Mouse (Mus musculus) liver, embryonic 16.5 days (tissue): Measurements from ENCODE around the gene Hvcn1. TPM values are rescaled to one million over a fixed set of nuclear protein-coding genes. Genes with fewer than 3 reads are reported as not detected.

Experiments used
- ATAC-seq: fragments of 200-750 bp; cut with Nextera tagmentation; 2 replicates; pipeline ENCODE4 v1.8.0; 2017; ENCODE audit warnings: low read depth, mild to moderate bottlenecking, moderate number of reproducible peaks, moderate library complexity
- H3K27ac ChIP-seq: fragments of 300-500 bp; sonication (generic); 2 replicates; pipeline ENCODE4 v1.5.1; 2014; ENCODE audit warnings: mild to moderate bottlenecking, low read length
- H3K27me3 ChIP-seq: fragments of 300-500 bp; sonication (generic); 2 replicates; pipeline ENCODE4 v1.6.1; 2014; ENCODE audit warnings: low read depth, low read length, mixed read lengths; ENCODE audit not compliant: control insufficient read depth, insufficient read depth
- H3K36me3 ChIP-seq: fragments of 300-500 bp; sonication (generic); 2 replicates; pipeline ENCODE4 v1.6.1; 2014; ENCODE audit warnings: mild to moderate bottlenecking; ENCODE audit not compliant: control insufficient read depth, insufficient read depth
- H3K4me1 ChIP-seq: fragments of 300-500 bp; sonication (generic); 2 replicates; pipeline ENCODE4 v1.6.1; 2014; ENCODE audit warnings: low read depth, low read length, mixed read lengths; ENCODE audit not compliant: control insufficient read depth
- H3K4me2 ChIP-seq: fragments of 300-500 bp; sonication (generic); 2 replicates; pipeline ENCODE4 v1.6.1; 2014; ENCODE audit warnings: low read depth, low read length, mixed read lengths
- H3K4me3 ChIP-seq: fragments of 300-500 bp; sonication (generic); 2 replicates; pipeline ENCODE4 v1.5.1; 2014; ENCODE audit warnings: low read depth, mild to moderate bottlenecking, low read length
- H3K9ac ChIP-seq: fragments of 300-500 bp; sonication (generic); 2 replicates; pipeline ENCODE4 v1.6.1; 2014; ENCODE audit warnings: low read depth, low read length
- H3K9me3 ChIP-seq: fragments of 300-500 bp; sonication (generic); replicated peaks from 2 replicates; pipeline ENCODE4 v1.6.1; 2016; ENCODE audit warnings: low read length; ENCODE audit not compliant: control insufficient read depth
- WGBS: fragments of 180-500 bp; shearing (Covaris S2); extraction: QIAGEN DNeasy Blood & Tissue Kit; methylation state at CpG from one replicate; pipeline ENCODE4 v1.1.7; 2014; ENCODE audit not compliant: insufficient replicate concordance; 5-methylcytosine and 5-hydroxymethylcytosine counted together
- polyA plus RNA-seq: library from polyadenylated mRNA; unstranded; fragments of >200 nt; fragmentation: Nextera tagmentation; extraction: Ambion mirVana; gene quantifications from 2 replicates; pipeline ENCODE4 v1.2.1, GENCODE M21; 2015

Hvcn1 gene
- polyA plus RNA-seq, 1 experiment from 2014 or later: 6.0 TPM

DNA sequence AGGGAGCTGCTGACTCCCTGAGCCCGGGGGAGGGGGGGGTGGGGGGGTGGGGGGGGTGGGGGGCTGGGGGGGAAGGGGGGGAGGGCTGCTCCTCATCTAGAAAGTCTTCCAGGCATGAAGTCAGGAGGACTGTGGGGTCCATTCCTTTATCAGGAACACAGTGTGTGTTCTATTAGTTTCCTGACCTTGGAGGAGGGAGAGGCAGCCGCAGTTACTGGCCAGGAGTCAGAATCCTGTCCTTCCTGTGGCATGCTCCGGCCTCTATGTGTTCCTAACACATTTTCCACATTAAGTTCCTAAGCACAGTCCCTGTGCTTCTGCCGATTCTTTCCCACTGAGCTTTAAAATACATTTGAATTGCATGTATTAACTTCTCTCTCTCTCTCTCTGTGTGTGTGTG is 22.2 kb downstream of the Hvcn1 start:
- Histone ChIP-seq H3K4me1 (no peaks in the 10 kb centered on the region), H3K9me3 (no peaks in the 10 kb centered on the region), H3K36me3 (no peaks in the 10 kb centered on the region), H3K4me2 (no peak overlapping the region), H3K27me3 (no peaks in the 10 kb centered on the region), H3K4me3 (no peak overlapping the region), H3K9ac (no peak overlapping the region), H3K27ac (no peak overlapping the region)
- no peak for ATAC-seq
- 58% methylated on average over 3 of the region's 4 CpGs for WGBS

GRCm38 (mm10) chr5:122230816-122231215 is 24.2 kb downstream of the Hvcn1 start:
- H3K4me3 ChIP-seq: no peak overlapping the region
- no peak overlapping the region for H3K27ac ChIP-seq
- no peak for ATAC-seq
- H3K9ac ChIP-seq: no peak overlapping the region
- H3K4me2 ChIP-seq: no peak overlapping the region
- H3K4me1 ChIP-seq: no peaks in the 10 kb centered on the region
- 60% methylated on average over 4 of the region's 4 CpGs for WGBS
- H3K9me3 ChIP-seq: no peaks in the 10 kb centered on the region
- H3K27me3 ChIP-seq: no peaks in the 10 kb centered on the region
- H3K36me3 ChIP-seq: no peaks in the 10 kb centered on the region

DNA sequence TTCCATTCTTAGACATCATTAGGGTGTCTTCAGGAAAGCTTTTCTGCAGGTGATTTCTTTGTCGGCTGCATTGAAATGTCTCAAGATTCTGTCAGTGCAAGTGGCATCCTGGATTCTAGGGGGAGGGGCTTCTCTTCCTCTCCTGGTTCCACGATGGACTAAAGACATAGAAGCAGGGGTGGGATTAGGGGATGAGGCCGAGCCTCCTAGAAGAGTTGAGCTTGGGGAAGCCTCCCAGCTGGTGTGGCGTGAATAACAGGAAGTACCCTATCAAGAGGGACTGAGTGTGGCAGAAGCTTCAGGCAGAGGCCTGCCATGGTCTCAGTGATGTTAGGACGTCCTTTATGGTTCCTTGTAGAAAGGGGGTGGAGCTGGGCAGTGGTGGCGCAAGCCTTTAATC is 24.8 kb downstream of the Hvcn1 start:
- ATAC-seq: no peak
- H3K27me3 ChIP-seq: no peaks in the 10 kb centered on the region
- no peaks in the 10 kb centered on the region for H3K9me3 ChIP-seq
- H3K27ac ChIP-seq: no peak overlapping the region
- no peak overlapping the region for H3K4me3 ChIP-seq
- 27% methylated on average over 6 of the region's 6 CpGs for WGBS
- no peak overlapping the region for H3K4me2 ChIP-seq
- no peak overlapping the region for H3K9ac ChIP-seq
- no peaks in the 10 kb centered on the region for H3K36me3 ChIP-seq
- no peaks in the 10 kb centered on the region for H3K4me1 ChIP-seq

DNA sequence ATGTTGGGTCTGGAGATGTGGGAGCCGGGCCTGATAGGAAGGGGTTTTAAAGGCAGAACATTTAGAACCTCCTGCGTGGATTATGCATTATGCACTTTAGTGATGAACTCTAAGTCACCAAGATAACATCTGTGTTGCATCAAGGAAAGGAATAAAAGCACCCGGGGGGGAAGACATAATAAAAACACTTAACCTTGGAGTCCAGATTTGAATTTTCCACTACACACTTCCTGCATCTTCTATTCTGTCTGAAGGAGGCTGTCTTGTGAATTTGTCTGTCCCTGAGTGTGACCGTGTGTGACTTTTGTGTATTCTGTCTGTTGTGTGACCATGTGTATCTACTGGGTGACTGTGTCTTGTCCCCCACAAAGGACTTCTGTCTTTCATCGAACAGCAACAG is 25.4 kb downstream of the Hvcn1 start:
- Histone ChIP-seq H3K27ac (no peak overlapping the region), H3K9ac (no peak overlapping the region), H3K27me3 (no peaks in the 10 kb centered on the region), H3K4me2 (no peak overlapping the region), H3K9me3 (no peaks in the 10 kb centered on the region), H3K4me3 (no peak overlapping the region), H3K36me3 (no peaks in the 10 kb centered on the region), H3K4me1 (no peaks in the 10 kb centered on the region)
- 46% methylated on average over 5 of the region's 5 CpGs for WGBS
- ATAC-seq: no peak

DNA sequence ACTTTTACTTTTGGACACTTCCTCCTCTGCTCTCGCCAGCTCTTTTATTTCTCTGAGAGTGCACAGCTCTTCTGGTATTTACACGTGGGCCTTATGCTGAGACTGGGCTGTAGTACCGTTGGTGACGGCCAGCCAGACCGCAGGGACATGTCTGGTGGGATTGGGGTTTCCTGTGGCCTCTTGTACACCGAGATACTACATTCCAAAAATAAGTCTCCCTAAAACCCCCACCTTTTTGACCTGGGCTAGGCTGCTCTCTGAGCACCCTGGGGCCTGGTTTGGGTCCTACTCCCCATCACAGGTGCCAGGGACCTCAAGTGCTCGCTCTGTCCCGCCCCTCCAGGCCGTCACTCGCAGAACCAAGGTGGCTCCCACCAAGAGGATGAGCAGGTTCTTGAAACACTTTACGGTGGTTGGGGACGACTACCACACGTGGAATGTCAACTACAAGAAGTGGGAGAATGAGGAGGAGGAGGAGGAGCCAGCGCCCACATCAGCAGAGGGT is 26.5 kb downstream of the Hvcn1 start:
- no peaks in the 10 kb centered on the region for H3K36me3 ChIP-seq
- no peak; the same call in 1 of the 2 replicates for ATAC-seq
- no peak overlapping the region for H3K9ac ChIP-seq
- H3K9me3 ChIP-seq: no peaks in the 10 kb centered on the region
- no peak overlapping the region for H3K4me3 ChIP-seq
- 28% methylated on average over 14 of the region's 14 CpGs for WGBS
- no peaks in the 10 kb centered on the region for H3K27me3 ChIP-seq
- no peak overlapping the region for H3K27ac ChIP-seq
- no peak overlapping the region for H3K4me2 ChIP-seq
- no peaks in the 10 kb centered on the region for H3K4me1 ChIP-seq

DNA sequence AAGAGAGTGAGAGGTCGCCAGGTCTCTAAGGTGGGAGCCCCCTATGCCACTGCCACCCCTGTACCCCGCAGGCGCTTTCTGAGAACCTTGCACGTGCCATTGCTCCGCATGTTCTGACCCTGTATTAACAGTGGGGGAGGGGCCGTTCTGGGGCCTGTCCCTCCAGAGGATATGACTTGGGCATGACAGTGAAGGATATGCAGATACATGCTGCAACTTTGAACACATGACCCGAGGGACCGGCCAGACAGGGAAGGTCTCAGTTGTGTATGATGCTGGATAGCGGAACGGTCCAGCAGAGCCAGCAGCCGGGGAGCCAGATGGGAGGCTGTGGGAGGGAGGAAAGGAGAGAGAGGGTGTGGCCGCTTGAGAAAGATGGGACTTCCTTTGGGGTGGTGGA is 27.1 kb downstream of the Hvcn1 start:
- Histone ChIP-seq H3K27ac (no peak overlapping the region), H3K4me3 (no peak overlapping the region), H3K36me3 (no peaks in the 10 kb centered on the region), H3K4me2 (no peak overlapping the region), H3K9ac (no peak overlapping the region), H3K27me3 (no peaks in the 10 kb centered on the region), H3K9me3 (no peaks in the 10 kb centered on the region), H3K4me1 (no peaks in the 10 kb centered on the region)
- WGBS: 35% methylated on average over 12 of the region's 12 CpGs
- ATAC-seq: no peak

DNA sequence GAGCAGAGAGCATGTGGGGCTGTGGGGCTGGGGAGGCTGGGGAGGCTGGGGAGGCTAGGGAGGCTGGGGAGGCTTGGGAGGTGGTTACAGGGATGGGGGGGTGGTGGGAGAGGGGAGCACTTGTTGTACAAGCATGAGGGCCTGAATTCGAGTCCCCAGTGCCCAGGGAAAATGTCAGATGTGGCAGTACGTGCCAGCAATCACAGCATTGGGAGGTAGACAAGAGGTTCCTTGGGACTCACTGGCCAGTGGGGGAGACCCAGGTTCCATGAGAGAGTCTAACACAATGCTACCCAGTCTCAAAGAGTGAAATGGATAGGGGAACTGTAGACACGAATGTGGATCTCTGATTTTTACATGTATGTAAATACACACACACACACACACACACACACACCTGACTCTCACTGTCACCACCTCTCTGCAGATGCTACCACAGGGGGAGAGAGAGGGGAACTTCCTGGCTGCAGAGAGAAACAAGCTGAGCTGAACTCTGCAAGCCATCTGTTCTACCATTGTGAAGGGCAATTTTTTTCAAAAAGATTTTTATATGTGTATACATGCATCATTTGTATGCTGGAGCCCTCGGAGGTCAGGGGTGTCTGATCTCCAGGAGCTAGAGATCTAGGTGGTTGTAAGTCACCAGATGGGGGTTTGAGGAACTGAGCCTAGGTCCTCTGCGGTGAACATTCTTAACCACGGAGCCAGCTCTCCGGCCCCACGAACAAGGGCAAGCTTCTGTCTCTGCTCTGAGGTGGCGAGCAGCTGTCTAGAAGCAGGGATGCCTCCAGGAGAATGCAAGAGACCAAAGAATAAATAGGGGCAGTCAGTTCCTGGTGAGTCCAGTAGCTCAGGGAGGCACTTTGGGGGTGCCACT is 28.0 kb downstream of the Hvcn1 start:
- H3K4me1 ChIP-seq: no peaks in the 10 kb centered on the region
- no peaks in the 10 kb centered on the region for H3K36me3 ChIP-seq
- H3K9me3 ChIP-seq: no peaks in the 10 kb centered on the region
- no peaks in the 10 kb centered on the region for H3K27me3 ChIP-seq
- H3K27ac ChIP-seq: peak overlapping the region; percentile 36; the same call in 1 of the 2 replicates
- 17% methylated on average over 9 of the region's 9 CpGs for WGBS
- ATAC-seq: no peak
- H3K4me3 ChIP-seq: no peak overlapping the region
- no peak overlapping the region for H3K9ac ChIP-seq
- H3K4me2 ChIP-seq: no peak overlapping the region

DNA sequence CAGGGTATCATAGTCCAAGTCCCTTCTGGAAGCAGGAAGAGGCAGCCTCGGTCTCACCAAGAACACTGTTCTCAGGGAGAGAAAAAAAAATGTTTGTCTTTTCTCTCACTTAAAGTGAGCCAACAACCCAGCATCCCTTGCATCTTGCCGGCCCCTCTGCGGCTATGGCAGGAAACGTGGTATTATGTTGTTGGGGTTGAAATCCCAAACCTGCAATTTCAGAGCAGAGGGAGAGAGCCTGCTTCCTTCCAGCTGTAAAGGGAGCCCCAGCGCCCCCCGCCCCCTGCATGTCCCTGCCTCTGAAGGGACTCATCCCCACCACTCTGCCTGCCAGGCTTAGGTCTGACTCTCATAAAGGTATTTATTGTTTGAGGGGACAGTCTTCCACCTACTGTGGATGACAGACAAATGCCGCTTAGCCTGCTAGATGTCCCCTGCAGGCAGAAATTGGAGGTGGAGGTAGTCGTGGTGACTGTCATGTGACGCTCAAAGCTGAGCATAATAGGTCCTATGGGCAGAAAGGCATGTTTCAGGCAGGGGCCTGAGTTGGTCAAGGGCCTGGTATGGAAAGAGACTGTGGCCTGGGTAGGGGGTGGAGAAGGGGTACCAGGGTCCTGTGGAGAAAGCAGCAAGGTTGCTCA is 28.7 kb downstream of the Hvcn1 start:
- Histone ChIP-seq H3K9me3 (no peaks in the 10 kb centered on the region), H3K9ac (no peak overlapping the region), H3K27ac (peak overlapping the region; percentile 36; the same call in 1 of the 2 replicates), H3K4me1 (no peaks in the 10 kb centered on the region), H3K36me3 (no peaks in the 10 kb centered on the region), H3K27me3 (no peaks in the 10 kb centered on the region), H3K4me3 (no peak overlapping the region), H3K4me2 (no peak overlapping the region)
- ATAC-seq: no peak
- 20% methylated on average over 9 of the region's 9 CpGs for WGBS

DNA sequence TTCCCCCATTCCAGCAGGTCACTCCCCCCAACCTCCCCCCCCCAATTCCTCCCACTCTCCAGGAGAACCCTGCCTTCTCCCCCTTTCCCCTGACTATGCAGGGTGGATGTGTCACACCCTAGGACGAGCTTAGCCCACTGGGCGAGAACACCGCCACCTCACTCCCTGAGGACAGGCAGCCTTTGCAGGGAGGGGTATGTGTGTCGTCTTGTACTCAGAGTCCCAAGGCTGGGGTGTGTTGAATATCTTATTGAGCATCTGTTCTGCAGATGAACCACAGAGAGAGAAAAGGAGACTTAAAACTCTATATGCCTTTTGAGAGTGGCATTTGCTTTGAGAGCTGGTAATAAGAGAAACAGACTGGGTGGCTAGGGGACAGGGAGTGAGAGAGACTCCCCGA is 30.6 kb downstream of the Hvcn1 start:
- Histone ChIP-seq H3K27me3 (no peaks in the 10 kb centered on the region), H3K9me3 (no peaks in the 10 kb centered on the region), H3K4me2 (no peak overlapping the region), H3K4me1 (no peaks in the 10 kb centered on the region), H3K36me3 (no peaks in the 10 kb centered on the region), H3K4me3 (no peak overlapping the region), H3K9ac (no peak overlapping the region), H3K27ac (no peak overlapping the region)
- ATAC-seq: no peak
- WGBS: 52% methylated on average over 5 of the region's 5 CpGs
